In the genomic region with DNA sequence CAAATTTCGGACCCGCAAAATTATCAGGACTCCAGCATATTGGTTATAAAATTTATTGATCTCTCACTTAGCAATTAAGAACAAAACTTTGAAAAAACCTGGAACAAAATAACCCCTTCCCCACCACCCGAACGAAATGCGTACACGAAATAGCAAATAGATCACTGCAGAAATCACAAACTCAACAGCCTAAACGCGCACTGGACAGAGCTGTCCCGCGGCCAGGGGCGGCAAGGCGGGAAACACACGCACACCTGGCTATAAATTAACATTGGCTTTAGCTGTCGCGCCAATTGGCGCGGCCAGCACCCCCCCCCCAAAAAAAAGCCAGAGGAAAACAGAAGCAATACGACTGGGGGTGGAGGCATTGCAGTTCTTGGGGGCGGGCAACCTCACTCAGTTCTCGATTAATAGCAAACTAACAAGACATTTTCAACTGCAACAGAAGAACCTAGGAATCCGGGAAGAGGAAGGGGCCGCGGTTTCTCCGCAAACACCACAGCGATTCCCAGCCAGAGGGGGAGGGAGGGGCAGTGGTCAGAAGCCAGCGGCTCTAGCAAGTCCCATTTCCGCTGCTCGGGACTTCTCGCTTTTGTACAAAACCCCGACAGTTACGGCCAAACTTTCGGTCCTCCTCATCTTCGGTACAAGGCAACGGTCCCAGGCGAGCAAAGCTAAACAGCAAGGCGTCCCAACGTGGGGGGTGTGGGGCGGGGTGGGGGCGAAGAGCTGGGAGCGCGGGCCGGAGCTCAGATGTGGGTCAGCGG, we compare ENCODE assay signal across 8 mouse cellular contexts. TPM values are rescaled to one million over a fixed set of nuclear protein-coding genes. Genes with fewer than 3 reads are reported as not detected.
DNase-seq lines count a peak whose midpoint lies in the region; ATAC-seq and TF ChIP-seq lines count a peak whose summit lies in the region.
"Had no signal": no experiment of that assay in that cellular context is flagged by ENCODE, and none has a peak within 500 bp of the region (broad histone marks: within the 10 kb centered on the region; RNA-seq: fewer than 3 reads in every experiment).

No protein-coding gene starts in this region.

- H3K4me2 ChIP-seq in lung, embryonic 16.5 days (ENCODE audit: low read depth, low read length) = peak overlapping the region; percentile 66
- peak overlapping the region; percentile 61 for H3K4me2 ChIP-seq in forebrain, embryonic 14.5 days (ENCODE audit: low read length)
- H3K4me2 ChIP-seq in limb, embryonic 14.5 days (replicated peaks; ENCODE audit: low read depth, low read length, severe bottlenecking) = peak overlapping the region; percentile 57
- peak overlapping the region; percentile 82 for H3K4me2 ChIP-seq in stomach, embryonic 15.5 days

- intact Hi-C loops in left cerebral cortex, postnatal 14 days (cut with DNase I) = loop anchor here (10.0 kb wide), 1 partner anchor 387 kb away; no protein-coding TSS in a partner anchor

- H3K9ac ChIP-seq in lung, embryonic 16.5 days (ENCODE audit: low read length) = no peak overlapping the region
- H3K9ac ChIP-seq in forebrain, embryonic 14.5 days (ENCODE audit: low read length) = peak overlapping the region; percentile 71
- no peak overlapping the region for H3K9ac ChIP-seq in limb, embryonic 14.5 days (ENCODE audit: low read depth, low read length, severe bottlenecking)
- H3K9ac ChIP-seq in stomach, embryonic 15.5 days = no peak overlapping the region

- peak overlapping the region; percentile 48 for H3K4me3 ChIP-seq in lung, embryonic 16.5 days (ENCODE audit: low read length)
- peak overlapping the region; percentile 51 for H3K4me3 ChIP-seq in forebrain, embryonic 14.5 days (ENCODE audit: low read depth, low read length)
- peak overlapping the region; percentile 40 for H3K4me3 ChIP-seq in limb, embryonic 14.5 days (replicated peaks; ENCODE audit: low read length)
- H3K4me3 ChIP-seq in stomach, embryonic 15.5 days (replicated peaks) = peak overlapping the region; percentile 43

- H3K36me3 ChIP-seq in lung, embryonic 16.5 days (ENCODE audit: control insufficient read depth, insufficient read depth, low read length) = no peaks in the 10 kb centered on the region
- H3K36me3 ChIP-seq in forebrain, embryonic 14.5 days (ENCODE audit: control insufficient read depth, insufficient read depth, low read length) = no peaks in the 10 kb centered on the region
- no peaks in the 10 kb centered on the region for H3K36me3 ChIP-seq in limb, embryonic 14.5 days (ENCODE audit: control insufficient read depth, insufficient read depth, low read length)
- H3K36me3 ChIP-seq in stomach, embryonic 15.5 days = no peaks in the 10 kb centered on the region

- peaks cover 6% of the 10 kb centered on the region; the same call in 1 of the 2 replicates for H3K4me1 ChIP-seq in lung, embryonic 16.5 days (replicated peaks; ENCODE audit: control insufficient read depth, insufficient read depth, low read length)
- 0 out of 2 replicates have a peak, but pooled peaks cover 2% of the 10 kb centered on the region for H3K4me1 ChIP-seq in forebrain, embryonic 14.5 days (ENCODE audit: control insufficient read depth, insufficient read depth, low read length)
- H3K4me1 ChIP-seq in limb, embryonic 14.5 days (ENCODE audit: control insufficient read depth, insufficient read depth, low read length) = no peaks in the 10 kb centered on the region
- no peaks in the 10 kb centered on the region for H3K4me1 ChIP-seq in stomach, embryonic 15.5 days

- no peak for ATAC-seq in lung, embryonic 16.5 days (ENCODE audit: low read depth)
- ATAC-seq in forebrain, embryonic 14.5 days = no peak
- ATAC-seq in limb, embryonic 14.5 days (ENCODE audit: low FRiP score, low read depth) = no peak
- ATAC-seq in stomach, embryonic 15.5 days (ENCODE audit: insufficient read depth, low FRiP score, low read depth) = no peak
- ATAC-seq in megakaryocyte progenitor cell, adult 5-6 weeks (replicated peaks; ENCODE audit: poor library complexity) = no peak

- TF ChIP-seq POLR2A in limb, embryonic 14.5 days (IDR thresholded peaks at IDR 0.05; ENCODE audit: borderline replicate concordance, extremely low read depth, insufficient read depth, insufficient read length) = no peak

- H3K27ac ChIP-seq in lung, embryonic 16.5 days (ENCODE audit: low read length) = no peak overlapping the region
- peak overlapping the region; percentile 66; the same call in 1 of the 2 replicates for H3K27ac ChIP-seq in forebrain, embryonic 14.5 days (ENCODE audit: low read depth, low read length)
- no peak overlapping the region for H3K27ac ChIP-seq in limb, embryonic 14.5 days (replicated peaks; ENCODE audit: low read depth, low read length)
- no peak overlapping the region for H3K27ac ChIP-seq in stomach, embryonic 15.5 days

- no peaks in the 10 kb centered on the region for H3K9me3 ChIP-seq in lung, embryonic 16.5 days (ENCODE audit: control insufficient read depth, low read length)
- H3K9me3 ChIP-seq in forebrain, embryonic 14.5 days (replicated peaks; ENCODE audit: control insufficient read depth, low read length) = no peaks in the 10 kb centered on the region
- no peaks in the 10 kb centered on the region for H3K9me3 ChIP-seq in limb, embryonic 14.5 days (ENCODE audit: control insufficient read depth, low read length)
- H3K9me3 ChIP-seq in stomach, embryonic 15.5 days = no peaks in the 10 kb centered on the region

- no peak for DNase-seq in lung, postnatal 10 days
- no peak for DNase-seq in forebrain, embryonic 14.5 days (ENCODE audit: low spot score)
- no peak for DNase-seq in limb, embryonic 14.5 days (ENCODE audit: low spot score)
- DNase-seq in left cerebral cortex, postnatal 14 days (ENCODE audit: low spot score in 2 of 2) = no peak
- DNase-seq: adrenal gland, adult 8-10 months had no signal

- H3K27me3 ChIP-seq in lung, embryonic 16.5 days (ENCODE audit: control insufficient read depth, insufficient read depth, low read depth, low read length) = peaks cover 64% of the 10 kb centered on the region
- H3K27me3 ChIP-seq in forebrain, embryonic 14.5 days (replicated peaks; ENCODE audit: control insufficient read depth, insufficient read depth, low read length) = no peaks in the 10 kb centered on the region
- H3K27me3 ChIP-seq in limb, embryonic 14.5 days (ENCODE audit: control insufficient read depth, insufficient read depth, low read length) = peaks cover 40% of the 10 kb centered on the region
- H3K27me3 ChIP-seq in stomach, embryonic 15.5 days (replicated peaks) = peaks cover 46% of the 10 kb centered on the region

- 20% methylated on average over 43 of the region's 43 CpGs for WGBS in lung, embryonic 16.5 days
- 29% methylated on average over 43 of the region's 43 CpGs for WGBS in forebrain, embryonic 14.5 days
- WGBS in limb, embryonic 14.5 days = 21% methylated on average over 43 of the region's 43 CpGs
- 17% methylated on average over 35 of the region's 43 CpGs for WGBS in stomach, embryonic 15.5 days

RNA-seq across cellular contexts. Expression of a gene that starts 1.7 kb away (rescaled TPM):
- polyA plus RNA-seq in lung, embryonic 16.5 days (2015; fragmentation: Nextera tagmentation; extraction: Ambion mirVana) = not detected in 2 replicates
- 2.4 and 3.4 TPM in 2 replicates for polyA plus RNA-seq in forebrain, embryonic 14.5 days (2014; fragmentation: Nextera tagmentation; extraction: Ambion mirVana)
- 0.26 and 0.38 TPM in 2 replicates for polyA plus RNA-seq in limb, embryonic 14.5 days (2012; rRNA removed)
- 0.22 TPM in 1 of 2 replicates, not detected in the other for polyA plus RNA-seq in limb, embryonic 14.5 days (2014; fragmentation: Nextera tagmentation; extraction: Ambion mirVana)
- polyA plus RNA-seq in stomach, embryonic 15.5 days (2015; fragmentation: Nextera tagmentation; extraction: Ambion mirVana) = 0.18 TPM in 1 of 2 replicates, not detected in the other
- total RNA-seq in megakaryocyte progenitor cell, adult 5-6 weeks (2015) = not detected in 2 replicates
- total RNA-seq in megakaryocyte progenitor cell, adult 5-6 weeks (2017) = not detected in 2 replicates
- 1 to 10 TPM; 2.7 to 3.3 TPM for total RNA-seq in left cerebral cortex, postnatal 14 days (2021)
- total RNA-seq: adrenal gland, adult 8-10 months had no signal
